Mouse (Mus musculus) E14TG2a.4 (cell line): ENCODE measurements around the gene Gm9964.
A peak's percentile ranks its signal among the peaks of the same experiment; 100 is the strongest.

Experiments
- H3K27me3 ChIP-seq: 2 replicates; pipeline ENCODE4 v1.6.1; 2014; ENCODE audit warnings: low read length, control low read depth; ENCODE audit not compliant: insufficient read depth
- H3K36me3 ChIP-seq: 2 replicates; pipeline ENCODE4 v1.6.1; 2014; ENCODE audit warnings: low read length, control low read depth; ENCODE audit not compliant: insufficient read depth
- H3K4me1 ChIP-seq: replicated peaks from 2 replicates; pipeline ENCODE4 v1.6.1; 2014; ENCODE audit warnings: low read depth, low read length, control low read depth
- H3K4me3 ChIP-seq: replicated peaks from 2 replicates; pipeline ENCODE4 v1.5.1; 2014; ENCODE audit warnings: mild to moderate bottlenecking, low read length
- H3K9me3 ChIP-seq: 2 replicates; pipeline ENCODE4 v1.6.1; 2014; ENCODE audit warnings: low read length, control low read depth
- CTCF ChIP-seq: conservative IDR thresholded peaks from 2 replicates; pipeline ENCODE4 v1.5.1; 2014; ENCODE audit warnings: low read length
- NANOG ChIP-seq: IDR thresholded peaks from 2 replicates; pipeline ENCODE4 v1.6.1; 2014; ENCODE audit warnings: borderline replicate concordance, low read length, mixed read lengths
- POU5F1 ChIP-seq: IDR thresholded peaks from 2 replicates; pipeline ENCODE4 v1.6.1; 2014; ENCODE audit warnings: low read length, borderline replicate concordance

The Gm9964 gene

GRCm38 (mm10) chr11:79327106-79327505 is 30.4 kb upstream of the Gm9964 start:
- TF ChIP-seq CTCF (no peak), NANOG (peak; percentile 61; the same call in 1 of the 2 replicates), POU5F1 (no peak)
- no peaks in the 10 kb centered on the region for H3K9me3 ChIP-seq
- H3K36me3 ChIP-seq, result no peaks in the 10 kb centered on the region
- peaks cover 19% of the 10 kb centered on the region for H3K27me3 ChIP-seq
- H3K4me3 ChIP-seq, result no peak overlapping the region
- peaks cover 42% of the 10 kb centered on the region for H3K4me1 ChIP-seq

GRCm38 (mm10) chr11:79325663-79326062 is 29.0 kb upstream of the Gm9964 start:
- Histone ChIP-seq H3K4me3 (no peak overlapping the region), H3K36me3 (no peaks in the 10 kb centered on the region), H3K4me1 (peaks cover 42% of the 10 kb centered on the region), H3K27me3 (peaks cover 9% of the 10 kb centered on the region; the same call in 1 of the 2 replicates), H3K9me3 (no peaks in the 10 kb centered on the region)
- TF ChIP-seq CTCF (no peak), NANOG (no peak), POU5F1 (no peak)

DNA sequence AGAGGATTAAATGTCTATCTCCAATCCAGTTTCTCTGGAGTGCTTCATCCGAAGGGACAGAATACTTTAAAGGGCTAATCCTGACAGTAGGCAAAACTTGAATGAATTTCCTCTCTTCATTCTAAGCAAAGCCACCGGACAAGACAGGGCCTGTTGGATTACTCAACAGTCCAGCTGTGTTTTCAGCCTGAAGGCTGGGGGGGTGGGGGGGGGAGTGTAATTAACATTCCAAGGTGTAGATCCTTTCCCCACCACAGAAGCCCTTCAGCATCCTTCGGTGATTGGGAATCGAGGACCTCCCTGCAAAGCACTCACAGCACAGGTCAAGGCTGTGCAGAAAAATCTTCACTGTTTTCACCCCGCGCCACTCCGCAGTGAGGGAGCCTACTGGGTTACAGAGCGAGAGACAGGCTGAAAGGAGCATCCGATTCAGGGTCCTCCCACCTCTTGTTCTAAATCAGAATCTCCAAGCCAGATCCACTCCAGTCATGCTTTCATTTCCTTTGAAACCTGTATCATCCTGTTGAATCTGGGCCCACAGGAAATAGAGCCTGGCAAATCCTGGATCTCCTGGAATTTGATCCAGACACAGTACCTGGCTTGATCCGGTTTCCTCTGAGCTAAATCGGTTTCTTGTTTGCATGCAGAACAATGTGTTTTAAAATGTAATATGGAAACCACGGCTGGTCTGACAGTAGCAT is 27.4 kb upstream of the Gm9964 start:
- TF ChIP-seq CTCF (no peak), POU5F1 (no peak)
- Histone ChIP-seq H3K4me3 (0 out of 2 replicates have a peak overlapping the region, but pooled peaks have one; percentile 10), H3K4me1 (peaks cover 48% of the 10 kb centered on the region), H3K27me3 (0 out of 2 replicates have a peak, but pooled peaks cover 6% of the 10 kb centered on the region), H3K36me3 (no peaks in the 10 kb centered on the region), H3K9me3 (no peaks in the 10 kb centered on the region)

DNA sequence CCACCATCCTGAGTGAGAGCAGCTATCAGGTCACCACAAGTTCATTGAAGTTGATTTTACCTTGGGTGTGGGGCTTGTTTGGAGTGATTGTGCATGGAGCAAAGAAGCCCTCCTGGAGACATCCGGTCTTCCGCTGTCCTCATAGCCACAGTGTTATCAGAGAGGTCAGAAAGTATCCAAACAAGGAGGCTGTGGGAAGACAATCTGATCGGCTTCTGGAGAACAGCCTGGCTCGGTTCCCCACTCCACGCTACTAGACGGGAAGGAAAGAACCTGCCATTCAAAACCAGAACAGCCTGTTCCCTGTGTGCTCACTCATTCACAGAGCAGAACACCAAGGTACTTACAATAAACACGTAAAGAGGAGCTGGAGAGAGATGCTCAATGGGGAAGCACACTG is 23.1 kb upstream of the Gm9964 start:
- Histone ChIP-seq H3K27me3 (0 out of 2 replicates have a peak, but pooled peaks cover 10% of the 10 kb centered on the region), H3K9me3 (no peaks in the 10 kb centered on the region), H3K36me3 (no peaks in the 10 kb centered on the region), H3K4me1 (peaks cover 33% of the 10 kb centered on the region), H3K4me3 (no peak overlapping the region)
- TF ChIP-seq NANOG, result no peak
- no peak for TF ChIP-seq POU5F1
- TF ChIP-seq CTCF, result no peak

GRCm38 (mm10) chr11:79316807-79317345 is 20.2 kb upstream of the Gm9964 start:
- no peak for TF ChIP-seq POU5F1
- no peak for TF ChIP-seq CTCF
- TF ChIP-seq NANOG, result no peak
- no peak overlapping the region for H3K4me3 ChIP-seq
- H3K4me1 ChIP-seq, result peaks cover 10% of the 10 kb centered on the region
- no peaks in the 10 kb centered on the region for H3K36me3 ChIP-seq
- H3K27me3 ChIP-seq, result 0 out of 2 replicates have a peak, but pooled peaks cover 10% of the 10 kb centered on the region
- H3K9me3 ChIP-seq, result no peaks in the 10 kb centered on the region

DNA sequence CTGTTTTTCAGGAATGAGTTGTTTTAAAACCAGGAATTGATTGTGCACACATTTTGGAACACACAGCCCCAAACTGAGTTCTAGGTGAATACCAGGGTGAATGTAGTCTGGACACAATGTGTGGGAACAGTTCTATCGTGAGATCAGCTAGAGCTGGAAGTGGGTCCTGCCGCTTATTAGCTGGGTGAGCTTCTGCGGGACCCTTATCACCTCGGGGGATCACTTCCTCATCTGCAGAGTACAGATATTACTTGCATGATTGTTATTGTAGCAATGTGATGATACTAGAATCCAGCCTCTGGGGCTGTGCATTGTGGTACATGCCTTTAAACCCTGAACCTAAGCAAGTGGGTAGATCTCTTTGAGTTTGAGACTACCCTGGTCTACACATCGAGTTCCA is 13.8 kb upstream of the Gm9964 start:
- Histone ChIP-seq H3K4me1 (peaks cover 31% of the 10 kb centered on the region), H3K9me3 (no peaks in the 10 kb centered on the region), H3K36me3 (no peaks in the 10 kb centered on the region), H3K4me3 (no peak overlapping the region), H3K27me3 (peaks cover 2% of the 10 kb centered on the region; the same call in 1 of the 2 replicates)
- no peak for TF ChIP-seq CTCF
- no peak for TF ChIP-seq POU5F1
- TF ChIP-seq NANOG, result no peak

GRCm38 (mm10) chr11:79307560-79308200 is 11.0 kb upstream of the Gm9964 start:
- no peaks in the 10 kb centered on the region for H3K36me3 ChIP-seq
- H3K4me3 ChIP-seq, result peak overlapping the region; percentile 26; the same call in 1 of the 2 replicates
- TF ChIP-seq POU5F1, result no peak
- no peak for TF ChIP-seq CTCF
- no peak for TF ChIP-seq NANOG
- peaks cover 33% of the 10 kb centered on the region for H3K4me1 ChIP-seq
- H3K9me3 ChIP-seq, result 0 out of 2 replicates have a peak, but pooled peaks cover 6% of the 10 kb centered on the region
- H3K27me3 ChIP-seq, result peaks cover 2% of the 10 kb centered on the region; the same call in 1 of the 2 replicates

DNA sequence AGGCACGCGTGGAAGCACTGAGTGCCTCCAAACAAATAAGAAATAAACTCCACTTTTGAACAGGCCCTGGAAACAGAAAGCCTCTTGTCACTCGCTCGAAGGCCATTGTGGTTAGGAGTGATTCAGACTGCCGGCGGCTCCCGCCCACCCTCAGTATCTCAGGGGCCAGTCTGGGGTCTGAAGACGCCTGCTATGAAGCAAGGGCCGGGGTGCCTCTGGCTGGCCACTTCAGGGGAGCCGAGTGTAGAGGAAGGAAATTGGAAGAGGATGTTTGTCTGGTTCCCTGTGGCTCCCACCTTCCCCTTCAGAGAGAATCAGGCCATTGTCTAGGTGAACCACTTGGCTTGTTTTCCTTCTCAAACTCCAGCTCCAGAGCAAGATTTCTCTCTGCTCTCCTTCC is 10.3 kb upstream of the Gm9964 start:
- Histone ChIP-seq H3K36me3 (no peaks in the 10 kb centered on the region), H3K4me1 (peaks cover 33% of the 10 kb centered on the region), H3K27me3 (peaks cover 2% of the 10 kb centered on the region; the same call in 1 of the 2 replicates), H3K4me3 (peak overlapping the region; percentile 26; the same call in 1 of the 2 replicates), H3K9me3 (0 out of 2 replicates have a peak, but pooled peaks cover 6% of the 10 kb centered on the region)
- TF ChIP-seq NANOG (no peak), POU5F1 (no peak), CTCF (no peak)
